Mouse (Mus musculus): ENCODE measurements around the gene Csl.
A peak's percentile ranks its signal among the peaks of the same experiment; 100 is the strongest.

The Csl gene

DNA sequence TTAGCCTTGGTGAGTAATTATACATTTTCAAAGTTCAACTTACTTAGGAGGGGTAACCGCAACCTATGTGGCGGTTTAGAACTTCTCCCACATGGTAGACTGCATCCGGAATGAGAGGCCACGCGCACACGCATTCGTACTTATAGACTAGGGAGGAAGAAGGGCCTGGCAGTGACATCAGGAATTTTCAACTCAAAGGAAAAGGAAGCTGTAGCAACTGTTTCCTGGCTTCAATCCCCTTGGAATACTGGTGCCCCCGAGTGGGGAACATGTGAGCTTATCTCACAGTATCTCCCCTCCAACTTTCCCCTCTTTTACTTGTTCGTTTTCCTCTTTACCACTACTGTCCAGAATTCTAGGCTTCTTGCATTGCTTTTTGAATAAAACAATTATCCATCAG is at the start of gene Csl:
Csl (minus strand) TSS at position 101 of the 400 bp plus-strand sequence.
- no peak for DNase-seq (ENCODE audit: inconsistent age in 2 of 2, low spot score in 1 of 2)

DNA sequence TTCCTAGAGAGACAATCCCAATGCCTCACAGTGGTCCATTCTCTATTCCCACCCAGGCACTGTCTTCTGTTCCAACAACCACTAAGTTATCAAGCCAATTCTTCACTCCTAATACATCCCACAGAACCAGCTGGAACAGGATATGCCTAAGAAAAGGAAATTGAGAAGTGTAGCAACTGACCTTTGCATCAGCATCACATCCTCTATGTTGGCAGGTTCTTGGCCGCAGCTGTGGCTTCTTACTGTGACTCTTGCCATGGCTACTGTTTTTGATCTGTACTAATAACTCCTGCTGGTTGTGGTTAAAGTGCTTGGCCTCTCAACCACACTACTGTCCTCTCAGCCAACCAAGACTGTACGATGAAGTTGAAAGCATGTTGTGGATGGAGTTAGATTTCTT is 30.0 kb upstream of the Csl start:
- DNase-seq (ENCODE audit: inconsistent age in 2 of 2, low spot score in 1 of 2) = peak in 1 of 2 experiments; percentile 18

DNA sequence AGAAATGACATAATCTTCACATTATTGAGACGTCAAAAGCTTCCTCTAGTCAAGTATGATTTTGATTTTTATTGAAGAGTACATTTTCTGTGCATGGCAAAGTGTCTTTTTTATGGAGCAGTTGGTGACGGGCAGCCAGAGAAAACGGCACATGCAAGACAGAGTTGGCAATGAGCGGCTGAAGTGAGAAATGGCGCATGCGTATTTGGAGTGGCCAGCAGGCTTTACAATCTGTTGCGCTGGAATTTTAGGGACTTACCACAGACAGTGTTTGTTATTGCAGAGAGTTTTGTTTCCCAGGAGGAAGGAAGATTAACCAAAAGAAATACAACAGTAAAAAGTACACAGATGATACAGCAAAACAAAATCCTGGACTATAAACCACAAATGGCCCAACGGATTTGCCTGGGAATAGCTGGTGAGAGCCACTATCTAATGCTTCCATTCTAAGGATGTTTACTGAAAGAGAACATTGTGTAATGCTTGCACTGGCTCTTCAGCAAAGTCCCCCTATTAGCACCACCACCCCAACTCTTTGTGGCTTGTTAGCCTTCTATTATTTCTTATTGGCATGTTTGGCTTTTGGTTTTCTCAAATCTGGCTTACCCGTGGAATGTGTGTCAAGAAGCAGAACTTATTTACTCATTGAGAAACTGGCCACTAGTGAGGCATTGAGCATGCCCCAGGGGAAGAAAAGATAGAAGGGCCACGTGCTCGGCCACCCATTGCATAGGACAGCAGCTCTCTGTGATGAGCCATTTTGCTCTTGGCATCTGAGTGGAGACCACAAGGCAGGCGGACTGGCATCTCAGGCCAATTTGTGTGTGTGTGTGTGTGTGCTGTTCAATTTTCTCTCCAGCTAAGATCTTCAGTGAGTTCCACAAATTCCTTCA is 15.0 kb upstream of the Csl start:
- no peak for DNase-seq (ENCODE audit: inconsistent age in 2 of 2, low spot score in 1 of 2)

DNA sequence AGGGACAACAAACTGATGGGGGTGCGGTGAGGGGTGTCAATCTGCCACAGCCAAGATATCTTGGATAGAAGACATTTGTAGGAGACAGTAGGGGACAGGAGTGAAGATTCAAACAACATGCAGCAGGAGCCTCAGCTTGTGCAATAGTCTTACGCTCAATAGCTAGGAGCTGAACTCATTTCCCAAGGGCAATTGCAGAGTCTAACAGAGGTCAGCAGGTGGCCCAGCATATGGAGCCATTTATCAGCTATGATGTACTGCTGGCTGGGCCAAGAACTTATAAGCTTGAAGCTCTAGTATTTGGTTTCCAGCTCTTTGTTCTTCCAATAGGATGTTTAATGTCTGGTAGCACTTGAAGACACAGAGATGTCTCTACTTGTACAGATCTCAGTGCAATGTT is 9.3 kb downstream of the Csl start:
- DNase-seq (ENCODE audit: inconsistent age in 2 of 2, low spot score in 1 of 2) = no peak

DNA sequence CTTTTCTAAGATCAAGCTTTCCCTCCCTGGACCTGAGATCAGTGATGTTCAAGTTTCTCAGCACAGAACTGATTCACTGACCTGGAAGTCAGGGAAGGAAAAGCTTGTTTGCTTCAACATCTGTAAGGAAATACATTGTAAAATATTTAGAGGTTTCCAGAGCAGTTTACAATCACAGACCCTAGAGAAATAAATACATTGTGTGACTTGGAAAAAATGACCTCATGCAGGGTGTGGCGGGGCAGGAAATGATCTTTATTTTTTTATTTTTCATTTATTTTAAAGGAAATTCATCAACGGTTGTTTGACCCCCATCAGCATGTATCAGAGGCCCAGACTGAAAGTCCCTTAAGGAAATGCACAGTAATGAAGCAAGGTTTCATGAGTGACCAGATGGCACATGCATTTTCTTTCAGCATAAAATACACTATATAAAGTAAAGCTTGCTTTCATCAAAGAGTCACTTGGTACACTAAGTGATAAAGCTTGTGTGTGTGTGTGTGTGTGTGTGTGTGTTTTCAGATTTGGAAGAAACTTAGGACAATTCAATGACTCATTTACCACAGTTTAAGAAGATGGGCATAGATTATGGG is 10.7 kb downstream of the Csl start:
- peak in 1 of 2 experiments; percentile 13 for DNase-seq (ENCODE audit: inconsistent age in 2 of 2, low spot score in 1 of 2)

DNA sequence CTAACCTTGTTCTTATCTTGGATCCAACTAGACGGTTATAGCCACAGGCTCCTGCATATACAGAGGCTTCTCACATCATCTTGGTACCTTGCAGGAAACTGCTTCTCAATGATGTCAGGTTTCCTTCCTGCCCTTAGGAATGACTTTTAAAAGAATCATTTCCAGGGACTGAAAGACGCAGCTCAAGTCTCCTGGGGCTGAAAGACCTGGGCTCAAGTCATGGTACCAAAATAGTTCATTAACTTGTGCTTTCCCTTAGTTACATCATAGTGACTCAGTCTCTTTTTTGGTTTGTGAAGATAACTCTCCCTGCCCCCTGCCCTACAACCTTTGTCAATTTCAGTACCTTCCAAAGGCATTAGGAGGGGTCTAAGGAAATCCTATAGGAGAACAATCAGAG is 11.4 kb downstream of the Csl start:
- DNase-seq (ENCODE audit: inconsistent age in 2 of 2, low spot score in 1 of 2) = no peak

DNA sequence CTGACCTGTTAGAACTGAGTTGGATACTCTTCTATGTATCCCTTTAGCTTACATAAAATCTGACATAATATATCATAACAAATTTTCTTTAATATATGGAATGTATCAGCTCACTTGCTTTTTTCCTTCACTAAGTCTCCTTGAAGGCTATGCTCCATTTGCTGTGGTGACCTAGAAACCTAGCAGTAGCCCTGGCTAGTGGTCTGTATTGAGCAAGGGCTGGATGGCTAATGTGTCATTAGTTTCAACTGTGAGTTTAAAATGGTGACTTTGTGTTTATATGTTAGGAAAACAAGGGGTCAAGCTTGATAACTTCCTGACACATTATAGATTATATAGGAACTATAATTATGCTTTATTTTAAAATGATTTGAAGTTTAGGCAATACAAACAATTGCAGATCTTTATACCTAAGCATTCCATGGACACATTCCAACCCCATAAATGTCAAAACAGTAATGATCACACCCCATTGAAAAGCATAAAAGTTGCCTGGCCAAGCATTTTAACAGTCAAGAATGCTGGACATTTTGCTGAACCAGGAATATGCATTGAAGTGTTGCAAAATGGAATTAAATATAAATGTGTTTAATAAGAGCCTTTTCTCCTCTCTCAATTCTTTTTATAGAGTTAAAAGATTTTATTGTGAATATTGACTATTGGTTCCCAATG is 17.7 kb downstream of the Csl start:
- DNase-seq (ENCODE audit: inconsistent age in 2 of 2, low spot score in 1 of 2) = peak in 1 of 2 experiments; percentile 9

DNA sequence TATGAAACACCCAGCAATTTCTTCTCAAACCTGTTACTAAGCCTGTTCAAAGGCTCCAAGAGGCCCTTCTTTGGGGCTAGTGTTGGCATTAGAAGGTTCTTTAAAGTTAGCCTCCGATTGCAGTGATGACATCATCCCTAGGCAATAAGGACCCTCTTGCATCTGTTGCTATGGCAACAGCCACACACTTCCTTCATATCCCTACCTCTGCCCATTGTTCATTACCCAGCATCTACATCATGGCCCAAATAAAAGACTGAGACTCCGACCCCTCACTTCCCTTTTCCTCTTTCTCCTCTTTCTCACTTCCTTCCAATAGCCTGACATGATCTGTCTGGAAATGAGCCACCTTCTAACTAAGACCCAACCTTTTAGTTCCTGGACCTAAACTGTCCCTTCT is 46.3 kb downstream of the Csl start:
- DNase-seq (ENCODE audit: inconsistent age in 2 of 2, low spot score in 1 of 2) = no peak

DNA sequence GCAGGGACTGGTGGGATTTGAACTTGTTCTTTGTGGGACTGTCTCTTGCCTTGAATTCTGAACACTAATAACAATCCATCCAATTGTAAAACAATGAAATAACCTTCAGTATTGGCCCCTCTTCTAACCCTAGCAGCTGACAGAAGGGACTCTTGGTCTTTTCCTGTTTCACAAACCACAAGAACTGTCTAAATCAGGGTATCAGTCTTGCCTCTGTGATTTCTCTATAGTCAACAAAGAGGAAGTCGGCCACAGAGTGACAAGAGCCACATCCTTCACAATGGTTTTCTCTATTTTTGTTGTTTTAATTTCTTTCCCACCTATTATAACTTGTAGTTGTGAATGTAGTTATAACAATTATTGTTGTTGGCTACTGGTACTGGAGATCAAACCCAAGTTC is 47.9 kb downstream of the Csl start:
- no peak for DNase-seq (ENCODE audit: inconsistent age in 2 of 2, low spot score in 1 of 2)

Measured in adrenal gland, adult (tissue).